Mouse (Mus musculus) C2C12 (cell line): Measurements from ENCODE around the gene Dync1li2. TPM values are rescaled to one million over a fixed set of nuclear protein-coding genes. Genes with fewer than 3 reads are reported as not detected.

Experiments
- H3K27me3 ChIP-seq: one replicate; pipeline ENCODE4 v1.6.1; 2011; ENCODE audit not compliant: control insufficient read depth, insufficient read depth, insufficient read length
- H3K36me3 ChIP-seq: one replicate; pipeline ENCODE4 v1.6.1; 2011; ENCODE audit not compliant: control insufficient read depth, insufficient read depth
- H3K4me3 ChIP-seq: one replicate; pipeline ENCODE4 v1.5.1; 2011; ENCODE audit warnings: mild to moderate bottlenecking, control low read depth; ENCODE audit not compliant: poor library complexity, insufficient read depth, severe bottlenecking
- H3K79me2 ChIP-seq: one replicate; pipeline ENCODE4 v1.6.1; 2011; ENCODE audit not compliant: control insufficient read depth, insufficient read depth
- H3K79me3 ChIP-seq: one replicate; pipeline ENCODE4 v1.6.1; 2011; ENCODE audit warnings: low read depth, control low read depth
- H3ac ChIP-seq: one replicate; pipeline ENCODE3; 2011; ENCODE audit warnings: low read depth; ENCODE audit not compliant: control insufficient read depth, insufficient read length
- CEBPB ChIP-seq: IDR thresholded peaks from one replicate; pipeline ENCODE4 v1.6.1; 2011; ENCODE audit warnings: low read depth, mild to moderate bottlenecking, control low read depth, moderate library complexity
- CTCF ChIP-seq: IDR thresholded peaks from one replicate; pipeline ENCODE4 v1.5.1; 2011; ENCODE audit not compliant: control insufficient read depth, insufficient read depth, insufficient read length
- FOSL1 ChIP-seq: IDR thresholded peaks from one replicate; pipeline ENCODE4 v1.8.0; 2011; ENCODE audit warnings: mild to moderate bottlenecking, low read length; ENCODE audit not compliant: poor library complexity, insufficient read depth, severe bottlenecking
- MAX ChIP-seq: IDR thresholded peaks from one replicate; pipeline ENCODE4 v1.6.1; 2011; ENCODE audit warnings: mild to moderate bottlenecking, control low read depth
- MYOD1 ChIP-seq: IDR thresholded peaks from one replicate; pipeline ENCODE4 v1.6.1; 2011; ENCODE audit warnings: low read depth; ENCODE audit not compliant: control insufficient read depth, insufficient read length
- MYOG ChIP-seq: IDR thresholded peaks from one replicate; pipeline ENCODE4 v1.6.1; 2011; ENCODE audit not compliant: control insufficient read depth, insufficient read length; ENCODE audit errors: extremely low read depth
- USF1 ChIP-seq: IDR thresholded peaks from one replicate; pipeline ENCODE4 v1.6.1; 2011; ENCODE audit warnings: low read depth, mild to moderate bottlenecking, control low read depth, moderate library complexity
- polyA plus RNA-seq: library from polyadenylated mRNA; unstranded; fragments of >200 nt; fragmentation: generic; extraction: Trizol; gene quantifications from one replicate; pipeline ENCODE4 v1.2.1, GENCODE M21; 2012; ENCODE audit warnings: missing spikeins

Dync1li2 gene
- polyA plus RNA-seq, 1 experiment: 26.8 TPM

GRCm38 (mm10) chr8:104430230-104430629 is 12.6 kb downstream of the Dync1li2 start:
- no peak for TF ChIP-seq CEBPB
- no peak for TF ChIP-seq CTCF
- no peak for TF ChIP-seq FOSL1
- no peak for TF ChIP-seq MAX
- TF ChIP-seq MYOG: no peak
- no peak for TF ChIP-seq USF1
- no peak overlapping the region for H3K4me3 ChIP-seq
- H3ac ChIP-seq: no peak overlapping the region
- peaks cover 94% of the 10 kb centered on the region for H3K36me3 ChIP-seq
- no peaks in the 10 kb centered on the region for H3K27me3 ChIP-seq
- H3K79me2 ChIP-seq: peaks cover 50% of the 10 kb centered on the region
- H3K79me3 ChIP-seq: peaks cover 38% of the 10 kb centered on the region

GRCm38 (mm10) chr8:104427703-104428102 is 15.1 kb downstream of the Dync1li2 start:
- Histone ChIP-seq H3K36me3 (peaks cover 94% of the 10 kb centered on the region), H3K27me3 (no peaks in the 10 kb centered on the region), H3K4me3 (no peak overlapping the region), H3K79me2 (peaks cover 24% of the 10 kb centered on the region), H3K79me3 (peaks cover 17% of the 10 kb centered on the region), H3ac (no peak overlapping the region)
- no peak for TF ChIP-seq CEBPB

GRCm38 (mm10) chr8:104422313-104422712 is 20.5 kb downstream of the Dync1li2 start:
- H3K36me3 ChIP-seq: peaks cover 94% of the 10 kb centered on the region
- H3K4me3 ChIP-seq: no peak overlapping the region
- H3K27me3 ChIP-seq: no peaks in the 10 kb centered on the region
- H3K79me2 ChIP-seq: no peaks in the 10 kb centered on the region
- TF ChIP-seq MAX (no peak), FOSL1 (no peak), CEBPB (no peak), USF1 (no peak), MYOG (no peak), MYOD1 (no peak), CTCF (no peak)
- no peaks in the 10 kb centered on the region for H3K79me3 ChIP-seq
- no peak overlapping the region for H3ac ChIP-seq

- Histone ChIP-seq H3K79me3 (no peaks in the 10 kb centered on the region), H3K36me3 (peaks cover 48% of the 10 kb centered on the region), H3K27me3 (no peaks in the 10 kb centered on the region), H3ac (no peak overlapping the region), H3K4me3 (no peak overlapping the region), H3K79me2 (no peaks in the 10 kb centered on the region)
- no peak for TF ChIP-seq USF1
- TF ChIP-seq MYOD1: no peak
- no peak for TF ChIP-seq MYOG
- no peak for TF ChIP-seq CTCF
- no peak for TF ChIP-seq MAX
- TF ChIP-seq CEBPB: no peak
- TF ChIP-seq FOSL1: no peak
These were observed 26.8 kb downstream of the Dync1li2 start for GRCm38 (mm10) chr8:104416022-104416421.

GRCm38 (mm10) chr8:104414204-104414603 is 28.6 kb downstream of the Dync1li2 start:
- Histone ChIP-seq H3ac (no peak overlapping the region), H3K79me3 (no peaks in the 10 kb centered on the region), H3K27me3 (no peaks in the 10 kb centered on the region), H3K79me2 (no peaks in the 10 kb centered on the region), H3K36me3 (peaks cover 31% of the 10 kb centered on the region), H3K4me3 (no peak overlapping the region)
- no peak for TF ChIP-seq USF1

GRCm38 (mm10) chr8:104413770-104414169 is 29.1 kb downstream of the Dync1li2 start:
- no peak overlapping the region for H3K4me3 ChIP-seq
- H3ac ChIP-seq: no peak overlapping the region
- peaks cover 27% of the 10 kb centered on the region for H3K36me3 ChIP-seq
- TF ChIP-seq USF1: no peak
- TF ChIP-seq CTCF: no peak
- no peak for TF ChIP-seq MAX
- no peak for TF ChIP-seq CEBPB
- no peak for TF ChIP-seq MYOG
- H3K79me3 ChIP-seq: no peaks in the 10 kb centered on the region
- no peaks in the 10 kb centered on the region for H3K27me3 ChIP-seq
- H3K79me2 ChIP-seq: no peaks in the 10 kb centered on the region

GRCm38 (mm10) chr8:104412805-104413532 is 29.9 kb downstream of the Dync1li2 start:
- Histone ChIP-seq H3ac (no peak overlapping the region), H3K79me3 (no peaks in the 10 kb centered on the region)
- TF ChIP-seq MYOD1 (no peak), MYOG (no peak), CEBPB (no peak), MAX (no peak), CTCF (no peak), FOSL1 (no peak), USF1 (no peak)

More at GRCm38 (mm10) chr8:104412805-104413532, 29.9 kb downstream of the Dync1li2 start:
- Histone ChIP-seq H3K79me2 (no peaks in the 10 kb centered on the region), H3K4me3 (no peak overlapping the region), H3K27me3 (no peaks in the 10 kb centered on the region), H3K36me3 (peaks cover 19% of the 10 kb centered on the region)
